Mouse (Mus musculus) forebrain, embryonic 13.5 days (tissue): ENCODE measurements around the gene Thbs3. TPM values are rescaled to one million over a fixed set of nuclear protein-coding genes. Genes with fewer than 3 reads are reported as not detected.
A peak's percentile ranks its signal among the peaks of the same experiment; 100 is the strongest.

Experiments used
- ATAC-seq: fragments of 200-750 bp; cut with Nextera tagmentation; 2 replicates; pipeline ENCODE4 v1.8.0; 2017
- H3K27ac ChIP-seq: fragments of 300-500 bp; sonication (generic); 2 replicates; pipeline ENCODE4 v1.5.1; 2015; ENCODE audit warnings: inconsistent platforms, mild to moderate bottlenecking, moderate library complexity
- H3K27me3 ChIP-seq: fragments of 300-500 bp; sonication (generic); 2 replicates; pipeline ENCODE4 v1.6.1; 2015; ENCODE audit warnings: mild to moderate bottlenecking, inconsistent platforms
- H3K36me3 ChIP-seq: fragments of 300-500 bp; sonication (generic); 2 replicates; pipeline ENCODE4 v1.6.1; 2015; ENCODE audit warnings: mild to moderate bottlenecking, inconsistent platforms; ENCODE audit not compliant: poor library complexity, severe bottlenecking
- H3K4me1 ChIP-seq: fragments of 300-500 bp; sonication (generic); 2 replicates; pipeline ENCODE4 v1.6.1; 2015; ENCODE audit warnings: inconsistent platforms
- H3K4me2 ChIP-seq: fragments of 300-500 bp; sonication (generic); 2 replicates; pipeline ENCODE4 v1.6.1; 2015; ENCODE audit warnings: inconsistent platforms, mild to moderate bottlenecking, moderate library complexity
- H3K4me3 ChIP-seq: fragments of 300-500 bp; sonication (generic); 2 replicates; pipeline ENCODE4 v1.5.1; 2015; ENCODE audit warnings: mild to moderate bottlenecking, inconsistent platforms
- H3K9ac ChIP-seq: fragments of 300-500 bp; sonication (generic); 2 replicates; pipeline ENCODE4 v1.6.1; 2015; ENCODE audit warnings: mild to moderate bottlenecking, inconsistent platforms
- H3K9me3 ChIP-seq: fragments of 300-500 bp; sonication (generic); replicated peaks from 2 replicates; pipeline ENCODE4 v1.6.1; 2016; ENCODE audit warnings: inconsistent platforms
- WGBS: fragments of 180-500 bp; shearing (Covaris S2); methylation state at CpG from one replicate; pipeline ENCODE4 v1.1.7; 2015; 5-methylcytosine and 5-hydroxymethylcytosine counted together
- polyA plus RNA-seq: library from polyadenylated mRNA; unstranded; fragments of >200 nt; fragmentation: Nextera tagmentation; extraction: Ambion mirVana; gene quantifications from 2 replicates; pipeline ENCODE4 v1.2.1, GENCODE M21; 2015

The Thbs3 gene
- polyA plus RNA-seq, 1 experiment from 2014 or later = 79.2 TPM

DNA sequence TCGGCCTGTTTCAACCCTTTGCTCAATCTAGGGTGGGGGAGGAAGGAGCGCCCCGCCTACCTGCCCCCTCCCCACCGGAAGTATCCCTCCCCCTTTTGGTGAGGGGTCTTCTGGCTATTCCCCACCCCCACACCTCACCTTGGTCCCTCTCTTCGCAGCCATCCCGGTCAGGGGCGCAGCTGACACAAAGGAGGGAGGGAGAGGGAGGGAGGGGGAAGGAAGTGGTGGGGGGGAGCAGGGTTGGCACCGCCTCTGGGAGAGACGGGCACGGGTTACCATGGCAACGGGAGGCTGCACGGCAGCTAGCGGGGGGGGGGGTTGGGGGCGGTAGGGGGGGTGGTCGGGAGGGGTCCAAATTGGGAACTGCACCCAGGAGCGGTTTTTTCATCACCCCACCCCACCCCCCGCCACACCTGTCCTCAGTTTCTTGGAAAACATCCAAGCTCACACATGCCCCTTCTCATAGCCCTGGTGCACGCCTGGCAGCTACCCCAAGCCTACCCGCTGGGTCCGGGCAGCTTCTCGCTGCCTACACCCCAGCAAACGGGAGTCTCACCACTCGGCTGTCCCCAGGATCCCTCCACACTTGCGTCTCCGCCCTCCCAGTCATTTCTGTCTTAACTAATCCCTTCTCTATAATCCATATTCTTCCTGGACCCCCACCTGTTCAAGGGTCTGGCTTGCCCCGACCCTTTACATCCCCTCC, 30.2 kb downstream of the Thbs3 start:
- no peaks in the 10 kb centered on the region for H3K27me3 ChIP-seq
- ATAC-seq = peak; percentile 66

DNA sequence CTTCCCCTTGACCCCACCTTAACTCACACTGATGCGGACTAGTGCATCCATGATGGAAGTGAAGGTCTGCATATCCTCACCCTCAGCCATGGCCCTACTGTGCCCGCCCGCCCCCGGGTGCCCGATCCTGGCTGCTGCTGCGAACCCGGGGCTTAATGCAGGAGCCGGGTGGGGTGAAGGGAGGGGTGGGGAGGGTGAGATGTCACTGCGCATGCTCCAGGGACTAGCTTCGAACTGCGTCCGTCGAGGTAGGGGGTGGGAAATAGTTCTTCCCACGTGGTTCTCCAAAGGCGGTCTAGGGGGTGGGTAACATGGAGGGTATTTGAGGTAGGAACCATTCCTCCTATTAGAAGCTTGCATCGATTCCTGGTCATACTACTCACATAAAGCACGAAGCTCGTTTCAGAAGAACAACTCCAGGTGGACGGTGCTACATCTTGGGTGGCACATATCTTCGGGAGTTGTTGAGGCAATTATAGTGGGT, 30.8 kb downstream of the Thbs3 start, which contains the start of gene Krtcap2:
Krtcap2 (plus strand) TSS at position 279 of the 484 bp plus-strand sequence.
- H3K4me2 ChIP-seq = peak within 1 kb of the TSS; percentile 97
- 3% methylated on average over 20 of the region's 20 CpGs for WGBS
- peaks cover 53% of the 10 kb centered on the region for H3K4me1 ChIP-seq
- peak within 1 kb of the TSS; percentile 94 for H3K27ac ChIP-seq
- peaks cover 39% of the 10 kb centered on the region for H3K36me3 ChIP-seq
- H3K4me3 ChIP-seq = peak within 1 kb of the TSS; percentile 74
- peak within 1 kb of the TSS; percentile 86 for H3K9ac ChIP-seq
- H3K9me3 ChIP-seq = no peaks in the 10 kb centered on the region
- ATAC-seq = peak; percentile 65
- no peaks in the 10 kb centered on the region for H3K27me3 ChIP-seq

More for the DNA sequence above, 30.2 kb downstream of the Thbs3 start:
- peak overlapping the region; percentile 75 for H3K9ac ChIP-seq
- H3K4me1 ChIP-seq = peaks cover 52% of the 10 kb centered on the region
- H3K4me2 ChIP-seq = peak overlapping the region; percentile 97
- H3K36me3 ChIP-seq = peaks cover 45% of the 10 kb centered on the region
- under 1% methylated on average over 18 of the region's 26 CpGs for WGBS
- H3K9me3 ChIP-seq = no peaks in the 10 kb centered on the region
- H3K27ac ChIP-seq = peak overlapping the region; percentile 94
- peak overlapping the region; percentile 74 for H3K4me3 ChIP-seq

DNA sequence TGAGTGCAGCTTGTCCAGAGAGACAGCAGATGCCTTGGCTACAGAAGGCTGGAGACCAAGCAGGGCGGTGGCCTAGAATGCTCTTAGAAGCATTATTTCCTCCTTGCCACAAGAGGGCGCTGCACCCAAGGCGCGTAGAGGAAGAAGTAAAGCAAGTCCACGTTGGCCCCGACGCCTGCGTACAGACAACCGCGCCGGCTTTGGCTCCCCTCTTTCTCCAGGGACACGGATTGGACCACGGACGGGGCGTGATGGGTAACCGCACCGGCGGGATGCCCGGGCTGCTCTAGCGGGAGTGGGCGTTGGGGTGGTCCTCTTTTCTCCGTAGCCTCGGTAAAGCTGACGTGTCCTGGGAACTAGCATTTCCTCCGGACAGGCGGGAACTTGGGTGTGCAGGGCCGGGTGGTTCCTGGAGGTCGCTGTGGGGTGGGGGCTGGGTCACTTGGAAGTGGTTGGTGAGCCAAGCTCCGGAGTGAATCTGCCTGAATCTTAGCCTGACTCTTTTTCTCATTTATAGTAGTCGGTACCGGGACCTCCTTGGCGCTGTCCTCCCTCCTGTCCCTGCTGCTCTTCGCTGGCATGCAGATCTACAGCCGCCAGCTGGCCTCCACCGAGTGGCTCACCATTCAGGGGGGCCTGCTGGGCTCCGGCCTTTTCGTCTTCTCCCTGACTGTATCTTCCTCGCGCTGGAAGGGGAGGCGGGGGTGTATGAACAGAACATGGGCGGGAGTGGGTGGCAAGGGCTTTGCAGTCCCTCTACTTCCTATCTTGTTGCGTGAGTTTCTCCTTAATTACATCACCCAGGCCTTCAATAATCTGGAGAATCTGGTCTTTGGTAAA, 31.5 kb downstream of the Thbs3 start, which contains the start of gene Trim46:
Trim46 (minus strand) TSS at position 49 of the 840 bp plus-strand sequence.
- Histone ChIP-seq H3K4me3 (peak within 1 kb of the TSS; percentile 74), H3K9ac (peak within 1 kb of the TSS; percentile 86), H3K9me3 (no peaks in the 10 kb centered on the region), H3K36me3 (peaks cover 32% of the 10 kb centered on the region), H3K27ac (peak within 1 kb of the TSS; percentile 94), H3K27me3 (peaks cover 6% of the 10 kb centered on the region; the same call in 1 of the 2 replicates), H3K4me1 (peaks cover 61% of the 10 kb centered on the region), H3K4me2 (peak within 1 kb of the TSS; percentile 97)
- ATAC-seq = peak; percentile 68
- under 1% methylated on average over 42 of the region's 42 CpGs for WGBS

DNA sequence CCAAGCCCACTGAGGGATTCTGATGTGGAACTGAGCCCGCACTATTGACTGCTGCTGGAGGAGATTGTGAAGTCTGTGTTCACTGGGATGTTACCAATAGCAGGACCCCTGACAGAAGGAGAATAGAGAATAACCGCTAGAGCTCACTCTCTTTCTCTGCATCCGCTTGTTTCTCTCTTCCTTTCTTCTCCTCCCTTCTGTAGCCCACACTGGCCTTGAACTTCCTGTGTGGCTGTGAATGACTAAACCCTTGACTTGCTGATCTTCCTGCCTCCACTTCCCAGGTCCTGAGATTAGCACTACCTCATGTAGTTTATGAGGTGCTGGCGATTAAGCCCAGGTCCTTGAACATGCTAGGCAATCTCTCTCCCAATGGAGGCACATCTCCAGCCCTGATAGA, 32.5 kb downstream of the Thbs3 start:
- Histone ChIP-seq H3K4me2 (peak overlapping the region; percentile 97), H3K9me3 (no peaks in the 10 kb centered on the region), H3K27me3 (peaks cover 10% of the 10 kb centered on the region; the same call in 1 of the 2 replicates), H3K27ac (no peak overlapping the region; the same call in 1 of the 2 replicates), H3K4me1 (peaks cover 56% of the 10 kb centered on the region), H3K9ac (peak overlapping the region; percentile 86; the same call in 1 of the 2 replicates), H3K36me3 (peaks cover 22% of the 10 kb centered on the region), H3K4me3 (peak overlapping the region; percentile 74)
- WGBS = 83% methylated on average over 4 of the region's 4 CpGs
- no peak for ATAC-seq

DNA sequence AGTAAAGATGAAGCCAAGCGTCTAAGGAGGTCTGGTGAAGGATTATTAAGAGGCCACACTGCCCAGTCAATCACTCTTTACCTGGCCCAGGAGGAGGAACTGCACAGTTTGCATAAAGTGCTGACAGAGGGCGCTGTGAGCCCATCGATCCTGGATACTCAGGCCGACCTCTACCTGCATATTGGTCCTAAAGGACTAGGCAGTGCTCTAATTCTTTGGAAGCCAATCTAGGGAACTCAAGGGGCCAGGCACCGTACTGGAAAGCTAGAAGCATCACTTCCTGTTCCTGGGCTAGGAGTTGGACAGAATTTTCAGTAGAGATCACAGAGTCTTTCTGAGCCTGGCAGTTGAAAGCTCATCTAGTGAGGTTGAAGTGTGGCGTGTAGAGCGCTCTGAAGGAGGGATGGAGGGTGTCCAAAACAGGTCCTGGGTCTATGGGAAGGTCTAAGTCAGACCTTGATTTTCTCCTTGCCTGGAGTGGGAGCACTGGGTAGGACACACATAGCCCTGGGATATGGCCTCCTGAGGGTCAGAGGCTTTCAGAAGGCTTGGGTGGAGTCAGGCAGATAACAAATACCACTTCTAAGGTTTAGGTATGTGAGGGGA, 35.6 kb downstream of the Thbs3 start:
- H3K36me3 ChIP-seq = peaks cover 19% of the 10 kb centered on the region
- no peak for ATAC-seq
- H3K4me3 ChIP-seq = no peak overlapping the region
- H3K27me3 ChIP-seq = peaks cover 10% of the 10 kb centered on the region; the same call in 1 of the 2 replicates
- 20% methylated on average over 7 of the region's 7 CpGs for WGBS
- no peak overlapping the region for H3K4me2 ChIP-seq
- H3K4me1 ChIP-seq = peaks cover 31% of the 10 kb centered on the region
- no peak overlapping the region for H3K27ac ChIP-seq
- no peak overlapping the region for H3K9ac ChIP-seq
- H3K9me3 ChIP-seq = no peaks in the 10 kb centered on the region

DNA sequence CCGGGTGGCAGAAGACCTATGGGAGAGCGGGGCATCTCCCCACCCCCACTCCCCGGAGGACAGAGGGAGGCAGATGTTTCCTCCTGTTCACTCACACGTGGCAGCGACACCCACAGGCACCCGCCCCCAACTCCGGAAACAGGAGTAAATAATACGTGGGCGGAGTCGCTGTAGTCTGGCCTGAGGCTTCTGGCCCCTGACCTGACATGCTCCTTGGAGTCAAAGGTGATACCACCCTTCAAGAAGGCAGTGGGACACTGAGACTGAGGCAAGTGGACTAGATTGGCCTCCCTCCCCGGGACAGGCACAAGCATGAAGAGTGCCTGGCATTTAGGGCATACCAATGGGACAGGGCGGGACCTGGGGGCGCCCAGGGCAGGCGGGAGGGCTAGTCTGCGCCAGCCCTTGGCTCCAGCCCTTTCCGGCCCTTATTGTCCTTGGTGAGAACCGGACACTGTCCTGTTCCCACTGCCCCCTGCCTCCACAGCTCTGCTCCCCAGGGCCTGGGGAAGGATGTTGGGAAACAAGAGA, 36.5 kb downstream of the Thbs3 start:
- peak overlapping the region; percentile 10; the same call in 1 of the 2 replicates for H3K4me2 ChIP-seq
- H3K9ac ChIP-seq = no peak overlapping the region
- H3K9me3 ChIP-seq = no peaks in the 10 kb centered on the region
- H3K36me3 ChIP-seq = peaks cover 19% of the 10 kb centered on the region
- no peak overlapping the region for H3K27ac ChIP-seq
- 10% methylated on average over 17 of the region's 17 CpGs for WGBS
- no peak overlapping the region for H3K4me3 ChIP-seq
- no peak for ATAC-seq
- H3K27me3 ChIP-seq = peaks cover 10% of the 10 kb centered on the region; the same call in 1 of the 2 replicates
- peaks cover 25% of the 10 kb centered on the region for H3K4me1 ChIP-seq

DNA sequence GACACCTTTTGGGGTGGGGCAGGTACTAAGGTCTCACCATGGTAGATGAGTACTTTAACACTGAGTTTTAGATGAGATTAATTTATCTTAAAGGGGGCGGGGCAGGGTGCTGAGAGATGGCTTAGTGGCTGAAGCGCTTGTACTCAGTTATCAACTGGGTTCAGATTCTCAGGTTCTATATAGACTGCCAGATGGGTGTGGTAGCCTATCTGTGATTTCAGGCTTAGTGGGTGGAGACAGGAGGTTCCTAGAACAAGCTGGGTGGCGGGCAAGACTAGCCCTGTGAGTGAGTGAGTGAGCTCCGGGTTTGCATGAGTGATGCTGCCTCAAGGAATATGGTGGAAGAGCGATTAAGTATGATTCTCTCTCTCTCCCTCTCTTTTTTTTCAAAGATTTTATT, 40.0 kb downstream of the Thbs3 start:
- 92% methylated on average over 5 of the region's 5 CpGs for WGBS
- peaks cover 10% of the 10 kb centered on the region; the same call in 1 of the 2 replicates for H3K27me3 ChIP-seq

DNA sequence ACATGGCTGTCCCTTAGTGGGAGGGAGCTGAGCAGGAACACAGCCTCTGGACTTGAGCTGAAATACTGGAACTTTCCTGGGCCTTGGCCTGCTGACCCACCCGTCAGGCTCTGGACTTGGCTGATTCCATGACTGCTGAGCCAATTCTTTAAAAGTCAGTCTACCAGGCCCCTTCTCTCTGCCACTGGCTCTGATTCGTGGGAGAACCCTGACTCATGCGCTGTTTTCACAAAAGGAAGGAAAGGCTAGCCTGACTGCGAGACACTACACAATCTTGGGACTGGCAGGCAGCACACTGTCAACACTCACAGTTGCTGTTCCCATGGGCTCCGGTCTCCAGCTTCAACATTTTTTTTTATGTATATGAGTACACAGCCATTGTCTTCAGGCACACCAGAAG, 41.2 kb downstream of the Thbs3 start:
- Histone ChIP-seq H3K4me3 (no peak overlapping the region), H3K4me1 (peaks cover 5% of the 10 kb centered on the region), H3K9me3 (no peaks in the 10 kb centered on the region), H3K27ac (no peak overlapping the region), H3K36me3 (no peaks in the 10 kb centered on the region), H3K9ac (no peak overlapping the region), H3K4me2 (no peak overlapping the region), H3K27me3 (peaks cover 7% of the 10 kb centered on the region; the same call in 1 of the 2 replicates)
- ATAC-seq = no peak
- 81% methylated on average over 5 of the region's 5 CpGs for WGBS

More for the DNA sequence above, 40.0 kb downstream of the Thbs3 start:
- Histone ChIP-seq H3K9ac (no peak overlapping the region), H3K9me3 (no peaks in the 10 kb centered on the region), H3K4me2 (no peak overlapping the region), H3K4me1 (peaks cover 11% of the 10 kb centered on the region), H3K27ac (no peak overlapping the region), H3K36me3 (no peaks in the 10 kb centered on the region), H3K4me3 (no peak overlapping the region)
- no peak for ATAC-seq

DNA sequence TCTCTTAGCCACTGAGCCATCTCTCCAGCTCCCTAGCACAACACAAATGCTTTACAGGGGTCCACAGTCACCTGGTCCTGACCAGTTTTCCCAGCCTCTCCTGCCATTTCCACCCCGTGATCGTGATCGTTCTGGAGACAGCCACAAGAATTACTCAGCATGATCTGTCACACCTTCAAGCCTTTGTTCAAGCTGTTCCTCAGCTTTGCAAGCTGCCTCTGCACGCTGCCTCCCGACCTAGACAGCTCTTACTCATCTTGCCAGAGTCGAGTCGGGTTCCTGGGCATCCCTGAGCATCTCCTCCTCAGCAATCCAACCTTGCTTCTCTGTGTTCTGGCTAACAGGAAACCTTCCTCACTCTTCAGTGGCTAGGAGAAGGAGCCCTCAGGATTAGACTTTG, 44.1 kb downstream of the Thbs3 start, which contains the start of gene Dpm3:
Dpm3 (plus strand) TSS at position 283 of the 400 bp plus-strand sequence.
- 63% methylated on average over 7 of the region's 7 CpGs for WGBS
- H3K4me3 ChIP-seq = no peak within 1 kb of the TSS
- no peaks in the 10 kb centered on the region for H3K9me3 ChIP-seq
- H3K36me3 ChIP-seq = no peaks in the 10 kb centered on the region
- H3K9ac ChIP-seq = no peak within 1 kb of the TSS
- no peak for ATAC-seq
- no peaks in the 10 kb centered on the region for H3K4me1 ChIP-seq
- H3K27me3 ChIP-seq = no peaks in the 10 kb centered on the region
- no peak within 1 kb of the TSS for H3K27ac ChIP-seq
- H3K4me2 ChIP-seq = no peak within 1 kb of the TSS

DNA sequence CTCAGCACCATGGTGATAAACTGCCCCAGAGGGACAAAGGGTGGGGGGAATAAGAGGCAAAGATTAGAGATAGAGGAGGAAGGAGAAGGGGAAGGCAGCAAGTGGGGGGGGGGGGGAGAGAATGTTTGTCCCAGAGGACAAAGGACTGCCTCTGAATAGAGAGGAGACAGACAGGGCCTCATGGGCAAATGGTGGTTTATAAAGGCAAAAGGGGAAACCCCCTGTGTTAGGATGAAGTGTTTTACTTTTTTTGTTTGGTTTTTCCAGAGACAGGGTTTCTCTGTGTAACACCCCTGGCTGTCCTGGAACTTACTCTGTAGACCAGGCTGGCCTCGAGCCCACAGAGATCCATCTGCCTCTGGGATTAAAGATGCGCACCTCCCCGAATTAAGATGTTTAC, 45.2 kb downstream of the Thbs3 start:
- H3K27me3 ChIP-seq = no peaks in the 10 kb centered on the region

DNA sequence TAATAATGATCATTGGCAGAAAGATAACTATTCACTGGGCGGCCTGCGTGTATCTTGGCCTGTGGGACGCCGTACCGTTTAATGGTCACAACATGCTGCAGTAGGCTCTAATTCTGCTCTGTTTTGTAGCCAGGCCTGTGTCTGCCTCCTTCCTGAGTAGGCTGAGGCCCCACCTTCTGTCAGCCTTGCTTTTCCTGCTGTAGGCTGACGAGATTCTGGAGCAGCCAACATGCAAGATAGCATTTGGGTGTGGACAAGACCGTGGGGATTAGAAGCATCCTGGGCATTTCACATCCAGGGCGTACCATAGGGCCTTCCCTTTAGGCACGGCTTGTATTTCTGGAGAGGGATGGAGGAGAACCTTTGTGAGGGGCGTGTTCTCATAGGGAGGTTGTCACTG, 47.4 kb downstream of the Thbs3 start:
- Histone ChIP-seq H3K27ac (no peak overlapping the region), H3K36me3 (no peaks in the 10 kb centered on the region), H3K9me3 (no peaks in the 10 kb centered on the region), H3K4me1 (peaks cover 13% of the 10 kb centered on the region), H3K4me3 (no peak overlapping the region), H3K27me3 (no peaks in the 10 kb centered on the region), H3K9ac (no peak overlapping the region), H3K4me2 (no peak overlapping the region)
- 81% methylated on average over 10 of the region's 10 CpGs for WGBS
- ATAC-seq = no peak

More for the DNA sequence above, 45.2 kb downstream of the Thbs3 start:
- Histone ChIP-seq H3K4me3 (no peak overlapping the region), H3K9me3 (no peaks in the 10 kb centered on the region), H3K36me3 (no peaks in the 10 kb centered on the region), H3K9ac (no peak overlapping the region), H3K27ac (no peak overlapping the region), H3K4me2 (no peak overlapping the region), H3K4me1 (no peaks in the 10 kb centered on the region)
- ATAC-seq = no peak
- 76% methylated on average over 3 of the region's 3 CpGs for WGBS
